Mouse (Mus musculus): ENCODE data around the gene Plekhm2. TPM values are rescaled to one million over a fixed set of nuclear protein-coding genes. Genes with fewer than 3 reads are reported as not detected.

Gene Plekhm2
- polyA plus RNA-seq, 1 experiment from 2014 or later = 9.7 TPM

DNA sequence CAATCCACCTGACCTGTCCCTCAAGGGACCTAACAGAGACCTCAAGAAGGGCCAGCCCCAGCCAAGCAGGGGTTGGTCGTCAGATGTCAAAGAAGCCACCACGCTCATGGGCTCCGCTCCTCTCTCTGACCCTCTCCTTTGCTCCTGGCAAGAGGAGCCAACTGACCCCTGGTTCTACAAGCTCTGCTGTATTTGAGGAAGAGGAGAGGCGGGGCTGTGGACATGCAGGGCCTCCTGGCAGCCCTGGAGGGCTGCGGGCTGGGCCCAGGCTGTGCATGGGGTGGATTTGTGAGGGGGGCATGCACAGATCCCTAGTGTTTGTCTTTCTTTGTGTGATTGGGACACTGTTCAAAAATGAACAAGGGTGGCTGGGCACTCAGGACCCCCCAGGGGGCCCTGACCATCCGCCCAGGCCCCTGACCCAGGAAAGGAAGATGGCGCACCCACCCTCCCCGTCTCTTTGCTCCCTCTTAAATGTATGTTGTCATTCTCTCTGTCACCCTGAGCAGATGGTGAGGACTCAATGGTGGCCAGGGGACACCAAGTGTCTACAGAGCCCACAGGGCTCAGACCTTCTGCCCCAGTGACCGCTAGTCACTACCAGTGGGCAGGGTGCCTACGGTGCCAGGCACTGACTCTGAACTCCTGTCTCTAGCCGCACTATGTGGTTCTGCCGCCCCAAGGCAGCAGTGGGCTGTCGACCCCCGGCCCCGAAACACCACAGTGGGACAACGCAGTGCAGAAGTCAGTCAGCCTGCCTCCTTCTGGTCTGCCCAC, 38.7 kb downstream of the Plekhm2 start:
- Histone ChIP-seq H3K36me3 (replicated peaks) (peaks cover 35% of the 10 kb centered on the region), H3K9ac (no peak overlapping the region), H3K4me3 (no peak overlapping the region), H3K9me3 (no peaks in the 10 kb centered on the region), H3K27ac (no peak overlapping the region), H3K4me1 (no peaks in the 10 kb centered on the region), H3K4me2 (no peak overlapping the region), H3K27me3 (replicated peaks) (no peaks in the 10 kb centered on the region)
- ATAC-seq (replicated peaks) = no peak
- WGBS = 95% methylated on average over 16 of the region's 16 CpGs

GRCm38 (mm10) chr4:141624983-141625773, 39.5 kb downstream of the Plekhm2 start:
- ATAC-seq (replicated peaks) = no peak
- Histone ChIP-seq H3K4me1 (no peaks in the 10 kb centered on the region), H3K4me2 (no peak overlapping the region), H3K4me3 (no peak overlapping the region), H3K27me3 (replicated peaks) (no peaks in the 10 kb centered on the region), H3K36me3 (replicated peaks) (peaks cover 27% of the 10 kb centered on the region), H3K27ac (no peak overlapping the region), H3K9me3 (no peaks in the 10 kb centered on the region), H3K9ac (no peak overlapping the region)
- 81% methylated on average over 19 of the region's 19 CpGs for WGBS

- no peak overlapping the region for H3K4me2 ChIP-seq
- H3K9ac ChIP-seq = no peak overlapping the region
- no peak overlapping the region for H3K27ac ChIP-seq
- H3K27me3 ChIP-seq (replicated peaks) = no peaks in the 10 kb centered on the region
- no peaks in the 10 kb centered on the region for H3K4me1 ChIP-seq
- no peaks in the 10 kb centered on the region for H3K9me3 ChIP-seq
- no peak overlapping the region for H3K4me3 ChIP-seq
- peaks cover 17% of the 10 kb centered on the region for H3K36me3 ChIP-seq (replicated peaks)
- WGBS = 89% methylated on average over 8 of the region's 8 CpGs
- ATAC-seq (replicated peaks) = no peak
Observed at GRCm38 (mm10) chr4:141624134-141624533, 40.6 kb downstream of the Plekhm2 start.

DNA sequence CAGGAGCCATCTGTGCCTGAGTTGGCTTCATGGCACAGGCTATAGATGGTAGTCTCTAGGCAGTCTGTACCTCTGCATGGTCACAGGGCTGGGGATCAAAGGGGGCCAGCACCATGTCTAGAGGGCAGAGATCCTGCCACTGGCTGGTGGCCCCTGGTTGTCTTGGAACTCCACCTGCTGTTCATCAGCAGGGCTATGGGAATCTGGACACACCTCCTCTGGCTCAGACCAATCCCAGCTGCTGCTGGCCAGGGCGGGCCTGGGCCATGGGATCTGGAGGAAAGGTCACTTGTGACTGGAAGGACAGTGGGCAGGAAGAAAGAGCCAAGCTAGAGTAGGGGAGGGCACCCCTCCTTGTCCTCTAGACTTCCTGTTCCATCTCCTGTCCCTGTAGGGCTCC, 41.0 kb downstream of the Plekhm2 start, which contains the start of gene Slc25a34:
Gene Slc25a34, minus strand, starts transcription at position 156 of the 400 bp plus-strand sequence.
- Histone ChIP-seq H3K4me2 (no peak within 1 kb of the TSS), H3K27ac (no peak within 1 kb of the TSS), H3K36me3 (replicated peaks) (peaks cover 17% of the 10 kb centered on the region), H3K9ac (no peak within 1 kb of the TSS), H3K9me3 (no peaks in the 10 kb centered on the region), H3K27me3 (replicated peaks) (no peaks in the 10 kb centered on the region), H3K4me1 (no peaks in the 10 kb centered on the region), H3K4me3 (no peak within 1 kb of the TSS)
- WGBS = 83% methylated on average over 1 of the region's 1 CpGs
- no peak; the same call in 1 of the 2 replicates for ATAC-seq (replicated peaks)

DNA sequence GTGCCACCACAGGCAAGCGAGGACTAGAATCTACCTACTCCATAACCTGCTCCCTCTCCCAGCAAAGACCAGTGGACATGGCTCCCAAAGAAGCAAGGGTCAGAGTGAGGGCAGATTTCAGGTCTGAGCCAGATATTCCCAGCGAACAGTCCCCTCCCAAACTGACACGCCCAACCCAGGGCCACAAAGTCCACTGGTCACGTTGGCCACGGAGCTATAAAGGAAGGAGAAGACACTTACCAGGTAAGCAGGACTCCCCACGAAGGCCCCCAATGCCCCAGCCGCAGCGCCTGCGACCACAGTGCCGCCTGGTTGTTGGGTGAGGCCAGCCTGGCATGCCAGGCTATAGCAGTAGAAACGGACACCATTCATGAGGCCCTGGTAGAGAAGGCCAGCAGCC, 41.7 kb downstream of the Plekhm2 start:
- H3K4me2 ChIP-seq = no peak overlapping the region
- no peak for ATAC-seq (replicated peaks)
- no peak overlapping the region for H3K4me3 ChIP-seq

DNA sequence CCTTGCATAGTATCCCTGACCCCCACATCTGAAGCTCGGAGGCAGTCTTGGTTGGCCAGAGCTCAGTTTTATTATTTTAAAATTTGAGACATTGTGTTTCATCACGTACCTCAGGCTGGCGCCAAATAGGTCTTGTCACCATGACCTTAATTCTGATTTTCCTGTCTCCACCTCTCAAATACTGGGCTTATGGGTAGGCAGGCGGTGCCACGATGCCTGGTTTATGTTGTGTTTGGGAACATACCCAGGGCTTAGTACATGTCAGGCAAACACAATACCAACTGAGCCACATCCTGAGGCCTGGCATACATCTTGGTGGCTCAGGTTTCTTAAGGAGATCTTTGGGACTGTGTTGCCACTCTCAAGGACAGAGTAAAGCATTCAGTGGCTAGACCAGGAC, 42.1 kb downstream of the Plekhm2 start:
- Histone ChIP-seq H3K9ac (no peak overlapping the region), H3K9me3 (no peaks in the 10 kb centered on the region), H3K27me3 (replicated peaks) (0 out of 2 replicates have a peak, but pooled peaks cover 4% of the 10 kb centered on the region), H3K36me3 (replicated peaks) (peaks cover 11% of the 10 kb centered on the region), H3K4me2 (no peak overlapping the region), H3K27ac (no peak overlapping the region), H3K4me3 (no peak overlapping the region), H3K4me1 (peaks cover 7% of the 10 kb centered on the region)
- no peak for ATAC-seq (replicated peaks)
- WGBS = 89% methylated on average over 5 of the region's 5 CpGs

More for the DNA sequence above, 41.7 kb downstream of the Plekhm2 start:
- Histone ChIP-seq H3K36me3 (replicated peaks) (peaks cover 16% of the 10 kb centered on the region), H3K27me3 (replicated peaks) (no peaks in the 10 kb centered on the region), H3K9me3 (no peaks in the 10 kb centered on the region), H3K9ac (no peak overlapping the region), H3K27ac (no peak overlapping the region), H3K4me1 (peaks cover 2% of the 10 kb centered on the region)
- WGBS = 84% methylated on average over 11 of the region's 11 CpGs

GRCm38 (mm10) chr4:141622091-141622490, 42.6 kb downstream of the Plekhm2 start:
- Histone ChIP-seq H3K9ac (no peak overlapping the region), H3K27ac (no peak overlapping the region), H3K36me3 (replicated peaks) (peaks cover 11% of the 10 kb centered on the region; the same call in 1 of the 2 replicates), H3K4me1 (peaks cover 12% of the 10 kb centered on the region), H3K4me3 (no peak overlapping the region), H3K27me3 (replicated peaks) (0 out of 2 replicates have a peak, but pooled peaks cover 8% of the 10 kb centered on the region), H3K4me2 (no peak overlapping the region), H3K9me3 (no peaks in the 10 kb centered on the region)
- 81% methylated on average over 8 of the region's 8 CpGs for WGBS
- ATAC-seq (replicated peaks) = no peak

DNA sequence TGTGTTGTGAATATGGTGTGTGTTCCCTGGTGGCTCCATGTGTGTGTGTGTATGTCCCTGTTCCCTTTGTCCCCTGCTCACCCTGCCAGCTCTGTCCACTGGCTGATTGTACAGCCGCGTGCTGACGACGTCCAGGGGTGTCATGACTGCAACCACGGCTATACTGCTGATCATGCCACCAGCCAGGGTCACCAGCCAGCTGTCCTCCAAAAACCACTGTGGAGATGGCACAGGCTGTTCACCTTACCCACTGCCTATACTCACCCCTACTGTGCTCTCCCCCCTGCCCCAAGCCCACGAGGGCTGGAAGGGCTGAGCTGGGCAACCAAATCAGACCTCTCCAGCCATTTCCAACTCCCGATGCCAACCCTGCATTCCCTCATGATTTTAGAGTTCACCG, 43.4 kb downstream of the Plekhm2 start:
- Histone ChIP-seq H3K9me3 (no peaks in the 10 kb centered on the region), H3K4me2 (no peak overlapping the region), H3K27ac (no peak overlapping the region), H3K36me3 (replicated peaks) (peaks cover 4% of the 10 kb centered on the region; the same call in 1 of the 2 replicates), H3K4me1 (peaks cover 12% of the 10 kb centered on the region), H3K27me3 (replicated peaks) (0 out of 2 replicates have a peak, but pooled peaks cover 8% of the 10 kb centered on the region), H3K9ac (no peak overlapping the region), H3K4me3 (no peak overlapping the region)
- 87% methylated on average over 8 of the region's 8 CpGs for WGBS
- no peak for ATAC-seq (replicated peaks)

GRCm38 (mm10) chr4:141619299-141619883, 45.3 kb downstream of the Plekhm2 start:
- no peaks in the 10 kb centered on the region for H3K9me3 ChIP-seq
- no peak overlapping the region for H3K9ac ChIP-seq
- no peak overlapping the region for H3K4me2 ChIP-seq
- H3K4me1 ChIP-seq = peaks cover 12% of the 10 kb centered on the region
- no peak overlapping the region for H3K27ac ChIP-seq
- H3K4me3 ChIP-seq = no peak overlapping the region
- WGBS = 82% methylated on average over 9 of the region's 9 CpGs
- no peaks in the 10 kb centered on the region for H3K36me3 ChIP-seq (replicated peaks)
- ATAC-seq (replicated peaks) = no peak
- 0 out of 2 replicates have a peak, but pooled peaks cover 8% of the 10 kb centered on the region for H3K27me3 ChIP-seq (replicated peaks)

GRCm38 (mm10) chr4:141618565-141619243, 46.0 kb downstream of the Plekhm2 start, which contains the start of gene Tmem82:
Tmem82 (minus strand) TSS chr4:141618633.
- Histone ChIP-seq H3K9me3 (no peaks in the 10 kb centered on the region), H3K9ac (no peak within 1 kb of the TSS), H3K4me1 (peaks cover 12% of the 10 kb centered on the region), H3K4me3 (peak within 1 kb of the TSS; percentile 16; the same call in 1 of the 2 replicates), H3K27me3 (replicated peaks) (0 out of 2 replicates have a peak, but pooled peaks cover 8% of the 10 kb centered on the region), H3K4me2 (peak within 1 kb of the TSS; percentile 35), H3K36me3 (replicated peaks) (no peaks in the 10 kb centered on the region), H3K27ac (no peak within 1 kb of the TSS)
- ATAC-seq (replicated peaks) = 0 out of 2 replicates have a peak, but pooled peaks have one; percentile 17
- WGBS = 26% methylated on average over 20 of the region's 20 CpGs

DNA sequence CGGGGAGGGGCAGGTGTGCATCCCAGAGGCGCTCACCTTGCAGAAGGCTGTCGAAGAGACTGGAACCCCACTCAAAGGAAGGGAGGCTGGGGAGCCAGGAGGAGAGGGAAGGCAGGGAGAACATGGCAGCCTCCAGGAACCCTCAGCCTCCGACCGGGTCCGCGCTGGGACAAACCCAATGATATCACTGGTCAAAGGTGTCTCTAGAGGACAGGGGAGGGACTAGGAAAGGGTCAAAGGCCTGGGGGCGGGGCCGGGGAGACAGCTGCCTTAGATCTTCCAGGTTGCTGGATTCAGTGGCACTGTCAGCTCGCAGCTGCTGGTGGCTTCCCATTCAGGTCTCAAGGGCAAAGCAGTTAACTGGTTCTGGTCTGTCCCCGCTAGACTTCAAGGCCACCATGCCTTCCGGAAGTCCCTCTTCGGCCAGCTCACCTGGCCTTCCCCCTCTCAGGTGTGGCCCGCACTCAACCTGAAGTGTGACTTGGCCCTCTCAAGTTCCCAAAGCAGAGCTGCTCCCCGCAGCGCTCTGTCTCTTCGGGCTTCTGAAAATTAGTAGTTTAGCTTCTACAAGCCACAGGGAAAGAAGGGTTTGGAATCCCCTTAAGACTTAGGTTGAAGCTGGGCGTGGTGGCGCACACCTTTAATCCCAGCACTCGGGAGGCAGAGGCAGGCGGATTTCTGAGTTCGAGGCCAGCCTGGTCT, 46.7 kb downstream of the Plekhm2 start:
- H3K4me3 ChIP-seq = peak overlapping the region; percentile 16; the same call in 1 of the 2 replicates
- H3K9ac ChIP-seq = no peak overlapping the region
- H3K4me2 ChIP-seq = peak overlapping the region; percentile 35
- H3K9me3 ChIP-seq = no peaks in the 10 kb centered on the region
- WGBS = 11% methylated on average over 22 of the region's 22 CpGs
- H3K27ac ChIP-seq = no peak overlapping the region
- ATAC-seq (replicated peaks) = no peak
- H3K36me3 ChIP-seq (replicated peaks) = no peaks in the 10 kb centered on the region
- H3K27me3 ChIP-seq (replicated peaks) = 0 out of 2 replicates have a peak, but pooled peaks cover 8% of the 10 kb centered on the region
- H3K4me1 ChIP-seq = peaks cover 12% of the 10 kb centered on the region

All from midbrain, embryonic 15.5 days (tissue).